Mouse (Mus musculus): ENCODE measurements around the gene Rtkn2. TPM values are rescaled to one million over a fixed set of nuclear protein-coding genes. Genes with fewer than 3 reads are reported as not detected.
"Not testable (repeated sequence)": the region's sequence is repeated elsewhere in the genome, so short reads cannot be mapped to it uniquely, and the experiment has no call there.

Gene Rtkn2
- polyA plus RNA-seq, 1 experiment from 2014 or later = 3.7 TPM

DNA sequence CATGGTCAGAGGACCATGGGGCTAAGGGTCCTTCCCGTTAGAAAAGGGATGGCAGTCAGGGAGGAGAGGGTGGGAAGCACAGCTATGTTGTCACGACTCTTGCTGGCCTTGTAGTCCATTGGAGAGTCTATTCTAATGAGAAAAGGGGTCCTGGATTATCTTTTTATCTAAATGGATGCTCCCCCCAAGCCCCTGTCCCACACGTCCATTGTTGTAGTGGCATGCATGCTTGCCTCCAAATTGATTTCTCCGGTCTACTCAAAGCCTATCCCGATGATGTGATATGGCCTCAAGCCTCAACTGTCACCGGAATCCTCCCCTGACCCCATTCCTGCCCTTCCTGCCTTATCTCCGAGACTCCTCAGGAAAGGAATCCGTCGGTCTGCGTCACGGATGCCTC, 111.6 kb downstream of the Rtkn2 start:
- Histone ChIP-seq H3K4me2 (no peak overlapping the region), H3K4me1 (no peaks in the 10 kb centered on the region), H3K36me3 (replicated peaks) (0 out of 2 replicates have a peak, but pooled peaks cover 2% of the 10 kb centered on the region), H3K27ac (no peak overlapping the region), H3K4me3 (no peak overlapping the region), H3K27me3 (replicated peaks) (no peaks in the 10 kb centered on the region), H3K9ac (no peak overlapping the region), H3K9me3 (no peaks in the 10 kb centered on the region)
- 84% methylated on average over 11 of the region's 11 CpGs for WGBS
- no peak for ATAC-seq (replicated peaks)

DNA sequence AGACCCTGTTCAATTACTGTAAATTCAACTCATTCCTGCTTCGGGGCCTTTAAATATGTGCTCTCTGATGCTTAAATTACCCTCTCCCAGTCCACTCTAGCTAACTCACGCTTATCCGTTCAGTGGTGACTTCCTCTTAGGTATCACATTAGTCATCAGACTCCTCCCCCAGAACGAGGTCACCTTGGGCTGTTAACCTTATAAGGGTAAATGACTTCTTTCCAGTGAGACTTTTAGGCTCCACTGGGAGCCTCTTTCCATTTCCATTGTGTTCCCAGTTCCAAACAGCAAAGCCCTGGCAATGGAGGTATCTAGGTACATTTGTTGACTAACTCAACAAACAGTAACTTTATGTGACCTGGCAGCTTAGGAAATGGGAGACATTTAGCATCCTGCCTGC, 112.5 kb downstream of the Rtkn2 start:
- H3K4me1 ChIP-seq = no peaks in the 10 kb centered on the region
- H3K27ac ChIP-seq = no peak overlapping the region
- H3K27me3 ChIP-seq (replicated peaks) = no peaks in the 10 kb centered on the region
- no peak for ATAC-seq (replicated peaks)
- no peak overlapping the region for H3K9ac ChIP-seq
- no peaks in the 10 kb centered on the region for H3K9me3 ChIP-seq
- H3K4me2 ChIP-seq = no peak overlapping the region
- H3K36me3 ChIP-seq (replicated peaks) = peaks cover 5% of the 10 kb centered on the region; the same call in 1 of the 2 replicates
- 92% methylated on average over 4 of the region's 4 CpGs for WGBS
- no peak overlapping the region for H3K4me3 ChIP-seq

DNA sequence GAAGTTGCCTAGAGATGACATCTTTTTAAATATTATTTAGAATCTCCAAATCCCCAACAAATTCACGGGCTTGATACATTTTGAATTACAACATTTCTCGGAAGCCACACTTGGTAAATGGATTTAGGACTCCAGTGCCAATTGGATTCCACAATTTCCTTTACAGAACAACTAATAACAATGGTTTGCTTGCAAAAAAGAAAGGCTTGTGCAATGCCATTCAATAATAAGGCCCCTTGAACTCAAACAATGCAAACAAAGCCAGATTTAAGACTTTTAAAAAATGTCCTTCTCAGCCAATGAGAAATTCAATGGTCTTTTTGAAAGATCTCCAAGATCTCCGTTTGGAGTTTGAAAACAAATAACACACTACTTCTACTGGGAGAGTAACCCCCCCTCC, 114.1 kb downstream of the Rtkn2 start:
- no peak overlapping the region for H3K27ac ChIP-seq
- H3K9ac ChIP-seq = no peak overlapping the region
- WGBS = 54% methylated on average over 3 of the region's 3 CpGs
- no peak overlapping the region for H3K4me3 ChIP-seq
- no peaks in the 10 kb centered on the region for H3K9me3 ChIP-seq
- peaks cover 16% of the 10 kb centered on the region for H3K36me3 ChIP-seq (replicated peaks)
- H3K4me1 ChIP-seq = no peaks in the 10 kb centered on the region
- H3K27me3 ChIP-seq (replicated peaks) = no peaks in the 10 kb centered on the region
- ATAC-seq (replicated peaks) = no peak
- no peak overlapping the region for H3K4me2 ChIP-seq

DNA sequence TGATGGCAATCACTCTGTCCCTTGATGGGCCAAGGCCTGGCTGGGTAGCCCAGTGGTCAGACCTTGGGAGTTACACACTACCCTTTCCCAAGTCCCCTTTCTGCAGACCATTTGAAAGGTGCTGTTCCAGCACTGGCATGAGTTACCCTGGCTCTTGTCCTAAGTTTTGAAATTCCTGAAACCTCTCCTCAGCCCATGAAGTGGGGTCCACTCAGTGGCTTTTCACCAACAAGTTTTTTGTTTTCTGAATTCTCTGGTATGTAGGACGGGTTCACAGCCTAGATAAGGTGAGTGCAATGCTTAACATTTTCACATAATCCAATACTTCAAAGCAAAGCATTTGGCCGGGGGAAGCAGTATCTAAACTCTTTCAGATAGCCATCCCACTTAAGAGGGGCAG, 115.8 kb downstream of the Rtkn2 start:
- no peak overlapping the region for H3K4me3 ChIP-seq
- 87% methylated on average over 2 of the region's 2 CpGs for WGBS
- no peak for ATAC-seq (replicated peaks)

DNA sequence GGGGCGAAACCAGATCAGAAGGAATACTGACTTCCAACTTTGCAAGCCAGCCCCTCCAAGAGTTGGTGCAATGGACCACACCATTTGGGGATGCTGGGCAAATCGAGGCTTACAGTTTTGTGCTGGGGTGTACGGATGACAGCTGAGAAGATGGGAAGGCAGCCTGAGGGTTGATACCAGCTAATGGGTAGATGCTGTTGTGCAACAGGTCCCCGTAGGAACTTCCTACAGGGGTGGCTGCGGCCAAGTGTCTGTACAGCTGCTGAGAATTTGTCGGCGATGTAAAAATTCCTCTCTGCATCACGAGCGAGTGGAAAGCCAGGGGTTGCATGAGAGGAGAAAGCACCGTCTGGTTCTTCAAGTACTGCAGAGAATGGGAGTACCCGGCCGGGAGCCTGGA, 117.0 kb downstream of the Rtkn2 start:
- peaks cover 16% of the 10 kb centered on the region for H3K36me3 ChIP-seq (replicated peaks)
- no peaks in the 10 kb centered on the region for H3K27me3 ChIP-seq (replicated peaks)
- no peak overlapping the region for H3K4me3 ChIP-seq
- no peaks in the 10 kb centered on the region for H3K4me1 ChIP-seq
- no peak overlapping the region for H3K27ac ChIP-seq
- H3K4me2 ChIP-seq = no peak overlapping the region
- H3K9ac ChIP-seq = no peak overlapping the region
- no peak for ATAC-seq (replicated peaks)
- WGBS = 97% methylated on average over 12 of the region's 12 CpGs
- H3K9me3 ChIP-seq = no peaks in the 10 kb centered on the region

More for the DNA sequence above, 115.8 kb downstream of the Rtkn2 start:
- Histone ChIP-seq H3K9ac (no peak overlapping the region), H3K36me3 (replicated peaks) (peaks cover 16% of the 10 kb centered on the region), H3K27me3 (replicated peaks) (no peaks in the 10 kb centered on the region), H3K27ac (no peak overlapping the region), H3K4me1 (no peaks in the 10 kb centered on the region), H3K9me3 (no peaks in the 10 kb centered on the region), H3K4me2 (no peak overlapping the region)

DNA sequence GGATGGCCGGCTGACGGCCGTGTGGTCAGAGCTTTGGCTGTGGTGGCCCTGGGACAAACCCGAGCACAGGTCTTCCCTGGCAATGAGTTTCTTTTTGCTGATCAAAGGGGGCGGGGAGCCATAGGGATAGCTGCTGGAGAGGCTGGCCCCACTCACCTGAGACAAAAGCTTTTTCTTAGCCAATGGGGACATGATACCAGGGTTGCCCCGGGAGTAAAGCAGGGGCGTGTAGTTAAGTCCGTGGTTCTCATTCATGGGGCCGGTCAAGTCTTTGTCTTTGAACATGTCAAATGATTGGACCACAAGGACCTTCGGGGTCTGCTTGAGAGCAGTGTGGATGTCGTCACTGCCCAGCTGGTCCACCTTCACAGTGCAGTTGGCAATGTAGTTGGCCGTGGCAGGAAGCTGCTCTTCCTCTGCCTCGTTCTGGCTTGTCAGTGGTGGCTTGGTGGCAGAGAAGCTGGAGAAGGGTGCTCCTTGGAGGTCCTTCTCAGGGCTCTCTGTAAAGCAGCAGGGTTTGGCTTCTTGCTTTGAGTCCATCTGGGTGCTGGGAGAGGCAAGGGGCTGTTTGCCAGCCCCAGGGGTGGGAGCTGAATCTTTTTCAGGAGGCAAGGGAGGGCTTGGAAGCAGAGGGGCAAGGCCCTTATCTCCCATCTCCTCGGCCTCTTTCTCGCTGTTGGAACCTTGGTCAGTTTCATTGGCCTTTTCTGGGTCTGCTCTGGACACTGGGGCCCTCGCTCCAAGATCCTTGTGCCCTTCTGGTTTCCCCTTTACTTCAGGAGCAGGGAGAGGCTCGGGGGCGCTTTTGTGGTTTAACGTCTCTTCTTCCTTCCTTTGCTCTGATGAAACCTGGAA, 118.7 kb downstream of the Rtkn2 start:
- Histone ChIP-seq H3K9me3 (no peaks in the 10 kb centered on the region), H3K4me3 (no peak overlapping the region), H3K9ac (no peak overlapping the region), H3K36me3 (replicated peaks) (peaks cover 16% of the 10 kb centered on the region), H3K27me3 (replicated peaks) (no peaks in the 10 kb centered on the region), H3K27ac (no peak overlapping the region), H3K4me2 (no peak overlapping the region), H3K4me1 (no peaks in the 10 kb centered on the region)
- ATAC-seq (replicated peaks) = no peak
- WGBS = 92% methylated on average over 19 of the region's 19 CpGs

DNA sequence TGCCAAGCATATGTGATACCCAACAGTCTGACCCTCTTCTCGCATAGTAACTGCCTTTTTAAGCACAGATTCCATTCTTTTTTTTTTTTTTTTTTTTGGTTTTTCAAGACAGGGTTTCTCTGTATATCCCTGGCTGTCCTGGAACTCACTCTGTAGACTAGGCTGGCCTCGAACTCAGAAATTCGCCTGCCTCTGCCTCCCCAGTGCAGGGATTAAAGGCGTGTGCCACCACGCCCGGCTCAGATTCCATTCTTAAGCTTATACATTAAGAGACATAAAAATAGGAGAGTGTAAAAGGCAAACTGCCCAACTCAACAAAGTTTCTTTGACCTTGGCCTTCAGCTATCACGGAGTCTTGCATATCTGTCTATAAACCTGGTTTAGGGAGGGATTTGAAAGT, 120.4 kb downstream of the Rtkn2 start:
- H3K27me3 ChIP-seq (replicated peaks); H3K4me1 ChIP-seq; H3K4me2 ChIP-seq; H3K27ac ChIP-seq; ATAC-seq (replicated peaks); H3K9me3 ChIP-seq; H3K4me3 ChIP-seq; H3K9ac ChIP-seq: not testable (repeated sequence)
- peaks cover 16% of the 10 kb centered on the region for H3K36me3 ChIP-seq (replicated peaks)
- 94% methylated on average over 7 of the region's 7 CpGs for WGBS

DNA sequence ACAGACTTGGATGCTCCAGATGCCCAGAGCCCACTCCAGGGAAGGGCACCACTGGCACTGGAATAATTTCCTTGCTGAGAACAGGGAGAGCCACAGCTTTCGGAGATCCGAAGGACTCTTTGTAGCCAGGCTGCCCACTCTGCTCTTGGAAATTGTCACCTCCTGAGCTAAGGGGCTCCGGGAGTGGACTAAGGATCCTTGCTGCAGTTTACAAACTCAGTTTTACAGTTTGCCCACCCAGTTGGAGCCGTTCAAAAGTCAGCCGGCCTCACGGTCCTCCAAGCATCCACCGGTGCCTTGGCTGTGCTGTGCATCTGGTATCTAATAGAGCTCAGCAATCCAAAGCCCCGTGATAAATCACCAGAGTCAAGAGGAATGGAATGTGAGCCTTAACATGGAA, 121.1 kb downstream of the Rtkn2 start:
- no peak for ATAC-seq (replicated peaks)
- H3K4me2 ChIP-seq = no peak overlapping the region
- 91% methylated on average over 8 of the region's 8 CpGs for WGBS

DNA sequence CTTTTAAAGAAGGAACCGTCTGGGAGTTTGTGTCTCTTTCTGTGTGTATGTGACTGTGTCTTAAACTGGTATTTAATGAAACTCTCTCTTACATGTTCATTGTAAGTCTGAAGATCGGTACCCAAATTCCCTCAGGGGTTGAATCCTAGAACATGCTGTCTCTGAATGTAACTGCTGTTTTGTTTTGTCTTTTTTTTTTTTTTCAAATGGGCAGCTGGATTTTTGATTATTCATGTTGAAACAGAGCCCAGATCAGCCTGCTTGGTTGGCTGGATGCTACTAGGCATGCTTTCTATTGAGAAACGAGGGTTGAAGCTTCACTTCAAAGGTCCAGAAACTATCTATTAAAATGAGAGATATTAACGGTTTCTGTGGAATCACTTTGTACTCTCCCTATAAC, 121.9 kb downstream of the Rtkn2 start:
- no peak overlapping the region for H3K4me3 ChIP-seq
- H3K9me3 ChIP-seq = no peaks in the 10 kb centered on the region
- H3K27me3 ChIP-seq (replicated peaks) = no peaks in the 10 kb centered on the region
- H3K4me1 ChIP-seq = peaks cover 24% of the 10 kb centered on the region
- ATAC-seq (replicated peaks) = no peak
- H3K27ac ChIP-seq = no peak overlapping the region
- H3K4me2 ChIP-seq = no peak overlapping the region
- H3K36me3 ChIP-seq (replicated peaks) = peaks cover 14% of the 10 kb centered on the region
- H3K9ac ChIP-seq = no peak overlapping the region
- WGBS = 76% methylated on average over 4 of the region's 4 CpGs

More for the DNA sequence above, 121.1 kb downstream of the Rtkn2 start:
- peaks cover 14% of the 10 kb centered on the region for H3K36me3 ChIP-seq (replicated peaks)
- no peak overlapping the region for H3K27ac ChIP-seq
- H3K27me3 ChIP-seq (replicated peaks) = no peaks in the 10 kb centered on the region
- peaks cover 17% of the 10 kb centered on the region for H3K4me1 ChIP-seq
- no peak overlapping the region for H3K4me3 ChIP-seq
- H3K9ac ChIP-seq = no peak overlapping the region
- H3K9me3 ChIP-seq = no peaks in the 10 kb centered on the region

DNA sequence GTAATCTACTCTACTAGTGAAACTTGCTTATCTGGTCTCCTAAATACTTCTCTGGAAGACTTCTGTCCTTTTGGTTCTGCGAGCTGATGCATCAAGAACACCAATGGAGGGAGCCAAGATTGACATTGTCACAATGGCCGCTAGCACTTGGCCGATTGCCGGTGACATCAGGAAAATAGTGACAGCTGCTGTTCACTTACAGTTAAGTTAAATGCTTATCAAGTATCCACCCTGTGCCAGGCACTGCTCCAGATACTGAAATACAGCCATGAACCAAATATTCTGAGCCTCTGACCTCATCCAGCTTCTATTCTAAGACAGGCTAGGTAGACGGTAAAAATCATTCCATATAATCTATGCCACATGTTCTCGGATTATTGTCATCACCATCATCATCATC, 123.2 kb downstream of the Rtkn2 start:
- no peak overlapping the region for H3K9ac ChIP-seq
- no peak overlapping the region for H3K4me2 ChIP-seq
- no peak overlapping the region for H3K4me3 ChIP-seq
- no peak overlapping the region for H3K27ac ChIP-seq
- ATAC-seq (replicated peaks) = no peak
- H3K27me3 ChIP-seq (replicated peaks) = no peaks in the 10 kb centered on the region
- WGBS = 98% methylated on average over 6 of the region's 6 CpGs
- H3K9me3 ChIP-seq = no peaks in the 10 kb centered on the region
- H3K36me3 ChIP-seq (replicated peaks) = peaks cover 5% of the 10 kb centered on the region; the same call in 1 of the 2 replicates
- peaks cover 37% of the 10 kb centered on the region for H3K4me1 ChIP-seq

DNA sequence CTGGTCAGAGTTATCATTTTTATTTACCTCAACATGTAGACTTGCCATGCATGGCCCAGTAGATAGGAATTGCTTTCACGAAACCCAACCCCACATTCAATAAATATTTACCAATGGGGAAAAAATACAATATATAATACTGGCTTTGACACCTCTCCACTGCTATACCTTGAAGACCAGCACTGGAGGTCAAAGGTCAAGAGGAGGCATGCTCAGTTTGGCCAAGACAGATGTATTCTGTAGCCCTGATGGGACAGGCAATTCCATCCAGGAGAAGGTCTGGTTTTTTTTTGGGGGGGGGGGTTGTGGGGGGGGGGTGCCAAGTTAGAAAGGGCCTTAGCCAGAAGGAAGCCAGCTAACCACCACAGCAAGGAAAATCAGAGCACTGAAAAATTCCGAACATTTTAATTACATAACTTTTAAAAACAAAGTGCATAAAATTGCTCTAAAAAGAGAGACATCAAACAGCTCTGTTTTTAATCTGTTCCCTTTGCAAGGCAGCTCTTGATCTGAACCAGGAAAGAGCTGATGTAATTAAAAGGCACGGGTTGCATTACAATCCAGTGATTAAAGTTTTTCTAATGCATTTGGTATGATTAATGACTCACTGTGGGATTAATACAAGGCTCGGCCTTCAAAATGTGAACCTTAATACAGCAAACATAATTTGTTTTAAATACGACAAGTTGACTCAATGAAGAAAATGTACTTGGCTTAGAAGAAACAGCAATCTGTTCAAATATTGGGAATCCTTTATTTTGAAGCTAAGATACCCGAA, 123.9 kb downstream of the Rtkn2 start:
- Histone ChIP-seq H3K9me3 (no peaks in the 10 kb centered on the region), H3K27me3 (replicated peaks) (no peaks in the 10 kb centered on the region), H3K27ac (no peak overlapping the region), H3K4me3 (no peak overlapping the region), H3K36me3 (replicated peaks) (no peaks in the 10 kb centered on the region), H3K4me2 (no peak overlapping the region), H3K4me1 (peaks cover 37% of the 10 kb centered on the region), H3K9ac (no peak overlapping the region)
- WGBS = 72% methylated on average over 6 of the region's 6 CpGs
- no peak for ATAC-seq (replicated peaks)

DNA sequence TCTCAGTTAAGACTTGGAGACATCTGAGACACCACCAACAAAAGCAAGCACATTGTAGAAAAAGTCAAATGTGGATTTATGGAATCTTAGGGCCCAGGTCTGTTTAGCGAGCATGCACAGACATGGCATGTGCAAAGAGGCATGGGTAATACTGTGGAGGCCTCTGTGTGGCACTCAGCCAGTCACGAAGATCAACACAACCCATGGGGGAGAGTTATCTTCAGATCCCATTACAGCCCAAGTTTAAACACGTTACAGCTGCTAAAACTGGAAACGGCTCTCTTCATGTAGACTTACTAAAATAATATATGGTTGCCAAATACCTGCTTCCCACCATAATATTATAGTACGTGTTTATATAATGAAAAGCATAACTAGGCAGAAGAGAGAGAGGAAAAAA, 124.6 kb downstream of the Rtkn2 start:
- WGBS = 67% methylated on average over 5 of the region's 5 CpGs
- H3K36me3 ChIP-seq (replicated peaks) = no peaks in the 10 kb centered on the region
- ATAC-seq (replicated peaks) = no peak

More for the DNA sequence above, 124.6 kb downstream of the Rtkn2 start:
- Histone ChIP-seq H3K9ac (no peak overlapping the region), H3K27me3 (replicated peaks) (no peaks in the 10 kb centered on the region), H3K4me3 (no peak overlapping the region), H3K27ac (peak overlapping the region; percentile 72), H3K4me2 (no peak overlapping the region), H3K4me1 (peaks cover 37% of the 10 kb centered on the region), H3K9me3 (no peaks in the 10 kb centered on the region)
